Mouse (Mus musculus) retina, adult 2 months (tissue): Measurements from ENCODE around the gene Atf6b.

Experiments used
- DNase-seq: peaks from one replicate; pipeline ENCODE4 v3.0.0-alpha.2; 2012; ENCODE audit warnings: low read depth, low spot score

Atf6b gene

GRCm38 (mm10) chr17:34670235-34670634 is 23.3 kb downstream of the Atf6b start, which contains the start of gene Tnxb:
Tnxb (plus strand) TSS chr17:34670535.
- DNase-seq = no peak

DNA sequence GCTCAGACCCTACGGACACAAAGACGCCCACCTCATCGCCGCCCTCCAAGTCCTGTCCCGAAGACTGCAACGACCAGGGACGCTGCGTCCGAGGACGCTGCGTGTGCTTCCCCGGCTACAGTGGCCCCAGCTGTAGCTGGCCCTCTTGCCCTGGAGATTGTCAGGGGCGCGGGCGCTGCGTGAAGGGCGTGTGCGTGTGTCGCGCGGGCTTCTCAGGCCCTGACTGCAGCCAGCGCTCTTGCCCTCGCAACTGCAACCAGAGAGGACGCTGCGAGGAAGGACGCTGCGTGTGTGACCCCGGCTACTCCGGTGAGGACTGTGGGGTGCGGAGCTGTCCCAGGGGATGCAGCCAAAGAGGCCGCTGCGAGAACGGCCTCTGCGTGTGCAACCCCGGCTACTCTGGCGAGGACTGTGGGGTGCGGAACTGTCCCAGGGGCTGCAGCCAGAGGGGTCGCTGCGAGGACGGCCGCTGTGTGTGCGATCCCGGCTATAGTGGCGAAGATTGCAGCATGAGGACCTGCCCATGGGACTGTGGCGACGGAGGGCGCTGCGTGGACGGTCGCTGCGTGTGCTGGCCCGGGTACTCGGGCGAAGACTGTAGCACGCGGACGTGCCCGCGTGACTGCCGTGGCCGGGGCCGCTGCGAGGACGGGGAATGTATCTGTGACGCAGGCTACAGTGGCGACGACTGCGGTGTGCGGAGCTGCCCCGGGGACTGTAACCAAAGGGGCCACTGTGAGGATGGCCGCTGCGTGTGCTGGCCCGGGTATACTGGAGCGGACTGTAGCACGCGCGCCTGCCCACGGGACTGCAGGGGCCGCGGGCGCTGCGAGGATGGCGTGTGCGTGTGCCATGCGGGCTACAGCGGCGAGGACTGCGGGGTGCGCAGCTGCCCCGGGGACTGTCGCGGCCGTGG is 24.5 kb downstream of the Atf6b start:
- DNase-seq = no peak

GRCm38 (mm10) chr17:34672246-34672792 is 25.4 kb downstream of the Atf6b start:
- no peak for DNase-seq

- DNase-seq = no peak
Measured at GRCm38 (mm10) chr17:34673139-34673538, 26.2 kb downstream of the Atf6b start.

GRCm38 (mm10) chr17:34674524-34675204 is 27.7 kb downstream of the Atf6b start:
- no peak for DNase-seq

DNA sequence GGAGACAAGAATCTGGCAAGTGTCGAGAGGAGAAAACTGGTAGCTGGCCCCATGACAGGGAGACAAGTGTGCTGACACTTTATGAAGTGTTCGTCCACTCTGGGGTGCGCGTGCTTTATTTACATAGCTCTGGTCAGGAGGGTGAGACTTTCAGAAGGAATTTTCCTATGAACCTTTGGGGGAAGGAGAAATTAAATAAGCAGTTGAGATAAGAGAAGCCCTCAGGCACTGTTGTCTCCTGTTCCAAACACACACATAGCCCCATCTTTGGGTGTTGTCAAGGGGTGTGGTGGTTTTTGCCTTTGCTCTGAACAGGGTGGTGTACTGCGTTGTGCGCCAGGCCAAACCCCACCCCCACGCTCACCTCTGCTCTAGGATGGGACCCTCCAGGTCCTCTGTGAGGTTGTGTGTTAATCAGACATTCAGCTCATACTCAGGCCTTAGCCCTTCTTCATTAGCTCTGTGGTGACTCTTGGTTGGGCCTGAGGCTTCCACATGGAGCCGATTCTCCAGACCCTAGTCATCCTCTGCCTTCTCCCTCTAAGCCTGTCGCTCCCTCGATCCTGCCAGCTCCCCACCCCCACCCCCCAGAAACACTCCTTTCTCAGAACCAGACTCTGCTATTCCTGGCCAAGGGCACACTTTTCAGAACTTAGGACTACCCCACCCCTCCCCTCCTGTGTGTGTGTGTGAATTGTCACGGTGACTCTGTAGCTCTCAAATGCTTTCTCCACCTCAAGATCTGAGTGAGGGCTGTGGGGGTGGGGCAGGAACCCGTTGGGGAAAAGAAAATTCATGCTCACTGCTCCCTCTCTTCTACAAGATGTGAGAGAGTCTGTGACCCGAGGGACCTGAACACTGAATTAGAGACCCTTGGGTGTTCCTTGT is 28.5 kb downstream of the Atf6b start:
- no peak for DNase-seq

DNA sequence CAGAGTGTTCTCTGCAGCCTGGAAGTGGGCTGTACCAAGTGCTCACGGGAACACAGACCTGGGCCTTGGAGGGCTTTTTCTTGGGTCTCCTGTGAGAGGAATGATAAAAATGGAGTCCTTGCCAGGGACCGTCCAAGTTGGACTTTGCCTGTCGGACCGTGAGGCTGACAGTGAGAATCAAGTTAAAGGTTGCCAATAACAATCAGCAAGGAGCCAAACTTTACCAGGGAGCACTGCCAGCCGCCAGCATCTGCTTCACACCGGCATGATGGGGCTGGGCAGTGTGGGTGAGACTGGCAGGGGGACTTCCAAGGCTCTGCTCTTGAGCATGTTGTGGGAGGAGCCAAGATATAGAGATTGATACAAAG is 29.1 kb downstream of the Atf6b start:
- no peak for DNase-seq

DNA sequence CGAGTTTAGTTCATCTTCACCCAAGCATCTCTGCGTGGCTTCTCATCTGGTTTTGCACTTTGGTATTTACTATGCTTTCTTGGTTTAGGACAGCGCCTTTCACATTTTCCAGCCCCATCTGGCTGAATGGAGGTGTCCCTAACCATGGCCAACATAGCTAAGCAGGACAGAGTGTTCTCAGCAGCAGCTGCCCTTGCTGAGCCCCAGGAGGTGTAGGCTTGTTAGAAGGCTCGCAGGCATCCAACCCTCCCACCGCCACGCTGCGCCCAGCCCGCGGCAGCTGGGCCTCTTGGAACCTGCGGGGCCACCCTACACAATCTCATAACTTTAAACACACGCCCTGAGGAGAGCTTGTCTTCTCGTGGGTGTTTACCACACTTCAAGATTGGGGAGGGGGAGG is 29.7 kb downstream of the Atf6b start:
- DNase-seq = no peak

- DNase-seq = no peak
Measured at GRCm38 (mm10) chr17:34680191-34680590, 33.2 kb downstream of the Atf6b start.

DNA sequence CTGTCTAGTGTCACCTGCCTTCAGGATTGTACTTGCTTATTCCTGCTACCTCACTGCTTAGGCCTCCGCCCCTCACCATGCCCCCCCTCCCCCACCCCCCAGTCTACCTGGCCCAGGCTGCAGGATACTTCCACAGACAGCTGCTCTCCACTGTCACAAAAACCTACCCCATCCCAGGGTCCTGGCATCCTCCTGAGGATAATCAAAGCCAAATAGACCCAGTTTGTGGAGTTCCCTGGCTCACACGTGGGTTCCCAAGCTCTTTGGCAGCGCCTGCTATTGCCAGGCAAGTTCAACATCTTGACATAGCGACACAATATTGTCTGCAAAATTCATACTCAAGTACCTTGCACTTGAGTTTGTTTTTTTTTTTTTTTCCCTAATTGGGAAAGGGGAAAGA is 33.7 kb downstream of the Atf6b start:
- DNase-seq = no peak

- DNase-seq = no peak
Measured at GRCm38 (mm10) chr17:34681132-34681571, 34.2 kb downstream of the Atf6b start.

- DNase-seq = no peak
Measured at GRCm38 (mm10) chr17:34681881-34682536, 35.1 kb downstream of the Atf6b start.

GRCm38 (mm10) chr17:34683179-34683578 is 36.2 kb downstream of the Atf6b start:
- DNase-seq = no peak

- no peak for DNase-seq
Measured at GRCm38 (mm10) chr17:34683686-34684220, 36.8 kb downstream of the Atf6b start.

DNA sequence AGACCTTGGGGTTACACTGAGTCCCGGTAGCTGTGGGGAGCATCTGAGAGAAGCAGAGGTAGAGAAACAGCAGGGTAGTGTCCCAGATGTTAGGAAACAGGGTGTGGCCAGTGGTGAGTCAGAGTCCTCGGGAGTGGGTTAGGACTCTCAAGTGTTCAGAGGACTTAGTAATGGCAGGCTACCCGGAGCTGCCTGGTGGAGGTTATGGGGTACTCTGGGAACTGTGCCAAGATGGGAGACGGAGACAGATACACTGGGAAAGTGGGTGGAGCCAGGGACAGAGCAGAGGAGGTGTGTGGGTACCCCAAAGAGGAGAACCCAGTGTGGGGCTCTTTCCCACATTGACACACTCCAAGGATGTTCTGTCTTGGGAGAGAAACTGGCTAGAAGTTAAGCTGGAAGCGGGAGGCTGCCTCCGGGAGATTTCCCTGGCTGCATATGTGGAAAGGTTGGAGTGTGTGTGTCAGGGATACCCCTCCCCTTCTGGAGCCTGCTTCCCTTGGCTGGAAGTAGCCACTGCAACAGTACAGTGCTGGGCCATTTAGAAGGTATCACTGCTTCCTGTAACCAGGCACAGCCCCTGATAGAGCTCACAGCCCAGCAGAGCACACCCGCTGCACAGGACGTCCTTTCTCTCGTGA is 37.4 kb downstream of the Atf6b start:
- no peak for DNase-seq

- DNase-seq = no peak
Measured at GRCm38 (mm10) chr17:34685120-34686110, 38.5 kb downstream of the Atf6b start.

- no peak for DNase-seq
Measured at GRCm38 (mm10) chr17:34688889-34689288, 41.9 kb downstream of the Atf6b start.

- DNase-seq = no peak
Measured at GRCm38 (mm10) chr17:34690458-34690857, 43.5 kb downstream of the Atf6b start.

GRCm38 (mm10) chr17:34692906-34693305 is 46.0 kb downstream of the Atf6b start:
- DNase-seq = no peak
